Mouse (Mus musculus) myocyte (in vitro differentiated cells): ENCODE data around the gene Pkp4.

Experiments used
- CEBPB ChIP-seq: IDR thresholded peaks from 2 replicates; pipeline ENCODE4 v1.6.1; 2011; ENCODE audit warnings: mild to moderate bottlenecking, moderate library complexity; ENCODE audit not compliant: poor library complexity, insufficient read depth, severe bottlenecking
- E2F4 ChIP-seq: IDR thresholded peaks from one replicate; pipeline ENCODE4 v1.6.1; 2011; ENCODE audit warnings: mild to moderate bottlenecking, control low read depth, moderate library complexity; ENCODE audit not compliant: insufficient read depth
- MAX ChIP-seq: IDR thresholded peaks from one replicate; pipeline ENCODE4 v1.6.1; 2011; ENCODE audit warnings: low read depth, mild to moderate bottlenecking, control low read depth
- MYOD1 ChIP-seq, 3 experiments: IDR thresholded peaks; one replicate each; pipeline ENCODE4 v1.6.1; 2011; ENCODE audit warnings: control low read depth in 2 of 3, low read depth in 2 of 3, mild to moderate bottlenecking in 2 of 3, moderate library complexity in 1 of 3; ENCODE audit not compliant: insufficient read length in 2 of 3, control insufficient read depth in 1 of 3
- POLR2A ChIP-seq: IDR thresholded peaks from one replicate; pipeline ENCODE4 v1.6.1; 2011; ENCODE audit warnings: low read depth, mild to moderate bottlenecking, control low read depth, moderate library complexity; ENCODE audit not compliant: insufficient read length
- POLR2AphosphoS2 ChIP-seq: IDR thresholded peaks from one replicate; pipeline ENCODE4 v1.6.1; 2011; ENCODE audit warnings: low read depth, control low read depth; ENCODE audit not compliant: insufficient read length
- REST ChIP-seq: IDR thresholded peaks from one replicate; pipeline ENCODE4 v1.6.1; 2011; ENCODE audit warnings: mild to moderate bottlenecking, control low read depth, moderate library complexity; ENCODE audit not compliant: insufficient read depth, insufficient read length
- TCF12 ChIP-seq: IDR thresholded peaks from one replicate; pipeline ENCODE4 v1.6.1; 2011; ENCODE audit warnings: mild to moderate bottlenecking, control low read depth; ENCODE audit not compliant: poor library complexity, insufficient read depth, severe bottlenecking
- USF1 ChIP-seq: IDR thresholded peaks from one replicate; pipeline ENCODE4 v1.6.1; 2011; ENCODE audit warnings: low read depth, mild to moderate bottlenecking, control low read depth, moderate library complexity

GRCm38 (mm10) chr2:59178960-59179359, 18.3 kb downstream of the Pkp4 start:
- TF ChIP-seq POLR2A (no peak), E2F4 (no peak), POLR2AphosphoS2 (no peak), MYOD1 (IDR thresholded peaks at IDR 0.05; ENCODE audit: control insufficient read depth in 1 of 3, insufficient read length in 2 of 3, low read depth in 2 of 3) (no peak), TCF12 (no peak), USF1 (no peak), MAX (no peak), REST (no peak), CEBPB (no peak)
